Mouse (Mus musculus): ENCODE results near the gene Orai1.
"Not testable (repeated sequence)": the region's sequence is repeated elsewhere in the genome, so short reads cannot be mapped to it uniquely, and the experiment has no call there.

Gene Orai1

GRCm38 (mm10) chr5:123014753-123015701 lies at the start of gene Orai1:
TSS of gene Orai1 (plus strand) at chr5:123015074.
- in situ Hi-C loops (cut with MboI; ENCODE audit: low pct_unique_long_range_greater_than_20kb in 1 of 2, low sequenced_read_pairs in 2 of 2, unreplicated experiment in 1 of 2), result no loop called here

- in situ Hi-C loops (cut with MboI; ENCODE audit: low pct_unique_long_range_greater_than_20kb in 1 of 2, low sequenced_read_pairs in 2 of 2, unreplicated experiment in 1 of 2), result loop anchor here (5.0 to 10.0 kb wide), 2 partner anchors 87 to 89 kb away; no protein-coding TSS in a partner anchor
Observed at GRCm38 (mm10) chr5:122965427-122965826, 49.4 kb upstream of the Orai1 start.

- in situ Hi-C loops (cut with MboI; ENCODE audit: low pct_unique_long_range_greater_than_20kb in 1 of 2, low sequenced_read_pairs in 2 of 2, unreplicated experiment in 1 of 2), result loop anchor here (5.0 to 10.0 kb wide), 2 partner anchors 84 to 86 kb away; no protein-coding TSS in a partner anchor
Observed at GRCm38 (mm10) chr5:122968322-122968721, 46.6 kb upstream of the Orai1 start.

- in situ Hi-C loops (cut with MboI; ENCODE audit: low pct_unique_long_range_greater_than_20kb in 1 of 2, low sequenced_read_pairs in 2 of 2, unreplicated experiment in 1 of 2), result no loop called here
Observed at GRCm38 (mm10) chr5:122970056-122970455, 44.8 kb upstream of the Orai1 start.

- in situ Hi-C loops (cut with MboI; ENCODE audit: low pct_unique_long_range_greater_than_20kb in 1 of 2, low sequenced_read_pairs in 2 of 2, unreplicated experiment in 1 of 2), result no loop called here
Observed at GRCm38 (mm10) chr5:122971438-122971837, 43.4 kb upstream of the Orai1 start.

GRCm38 (mm10) chr5:122972116-122972515 lies 42.8 kb upstream of the Orai1 start:
- in situ Hi-C loops (cut with MboI; ENCODE audit: low pct_unique_long_range_greater_than_20kb in 1 of 2, low sequenced_read_pairs in 2 of 2, unreplicated experiment in 1 of 2), result no loop called here

GRCm38 (mm10) chr5:122974701-122975100 lies 40.2 kb upstream of the Orai1 start:
- in situ Hi-C loops (cut with MboI; ENCODE audit: low pct_unique_long_range_greater_than_20kb in 1 of 2, low sequenced_read_pairs in 2 of 2, unreplicated experiment in 1 of 2), result not testable (repeated sequence)

GRCm38 (mm10) chr5:122978970-122979369 lies 35.9 kb upstream of the Orai1 start:
- in situ Hi-C loops (cut with MboI; ENCODE audit: low pct_unique_long_range_greater_than_20kb in 1 of 2, low sequenced_read_pairs in 2 of 2, unreplicated experiment in 1 of 2), result no loop called here

GRCm38 (mm10) chr5:122984483-122984882 lies 30.4 kb upstream of the Orai1 start:
- in situ Hi-C loops (cut with MboI; ENCODE audit: low pct_unique_long_range_greater_than_20kb in 1 of 2, low sequenced_read_pairs in 2 of 2, unreplicated experiment in 1 of 2), result no loop called here

- in situ Hi-C loops (cut with MboI; ENCODE audit: low pct_unique_long_range_greater_than_20kb in 1 of 2, low sequenced_read_pairs in 2 of 2, unreplicated experiment in 1 of 2), result no loop called here
Observed at GRCm38 (mm10) chr5:122985276-122985675, 29.6 kb upstream of the Orai1 start.

GRCm38 (mm10) chr5:122986091-122986493 lies 28.8 kb upstream of the Orai1 start:
- in situ Hi-C loops (cut with MboI; ENCODE audit: low pct_unique_long_range_greater_than_20kb in 1 of 2, low sequenced_read_pairs in 2 of 2, unreplicated experiment in 1 of 2), result no loop called here

GRCm38 (mm10) chr5:122987211-122988020 lies 27.5 kb upstream of the Orai1 start:
- in situ Hi-C loops (cut with MboI; ENCODE audit: low pct_unique_long_range_greater_than_20kb in 1 of 2, low sequenced_read_pairs in 2 of 2, unreplicated experiment in 1 of 2), result no loop called here

GRCm38 (mm10) chr5:122988021-122988751 lies 26.7 kb upstream of the Orai1 start:
- in situ Hi-C loops (cut with MboI; ENCODE audit: low pct_unique_long_range_greater_than_20kb in 1 of 2, low sequenced_read_pairs in 2 of 2, unreplicated experiment in 1 of 2), result no loop called here

- in situ Hi-C loops (cut with MboI; ENCODE audit: low pct_unique_long_range_greater_than_20kb in 1 of 2, low sequenced_read_pairs in 2 of 2, unreplicated experiment in 1 of 2), result no loop called here
Observed at GRCm38 (mm10) chr5:122989001-122989525, 25.8 kb upstream of the Orai1 start.

- in situ Hi-C loops (cut with MboI; ENCODE audit: low pct_unique_long_range_greater_than_20kb in 1 of 2, low sequenced_read_pairs in 2 of 2, unreplicated experiment in 1 of 2), result no loop called here
Observed at GRCm38 (mm10) chr5:122989551-122990330, 25.1 kb upstream of the Orai1 start, which contains the start of gene Kdm2b. TSS of gene Kdm2b (minus strand) at chr5:122989823.

GRCm38 (mm10) chr5:122990411-122991160 lies 24.3 kb upstream of the Orai1 start:
- in situ Hi-C loops (cut with MboI; ENCODE audit: low pct_unique_long_range_greater_than_20kb in 1 of 2, low sequenced_read_pairs in 2 of 2, unreplicated experiment in 1 of 2), result no loop called here

Measured in mouse embryonic stem cell (cell line).